Mouse (Mus musculus): ENCODE data around the gene Ccdc39.

DNA sequence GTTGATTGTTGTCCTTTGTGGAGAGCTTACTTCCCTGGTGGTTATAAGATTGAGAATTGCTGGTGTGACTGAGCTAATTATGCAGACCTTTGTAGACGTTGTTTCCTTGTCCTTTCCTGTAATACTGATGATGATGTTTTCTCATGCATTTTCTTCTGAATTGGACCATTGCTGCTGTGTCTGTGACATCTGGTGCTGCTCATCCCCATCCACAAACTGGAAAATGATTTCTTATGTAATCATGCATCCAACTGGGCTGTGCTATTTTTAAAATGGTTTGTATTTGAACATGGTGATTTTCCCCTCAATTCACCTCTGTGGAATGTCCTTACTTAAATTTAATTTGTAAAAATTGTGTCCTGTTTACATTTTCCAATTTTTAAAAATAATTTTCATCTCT, 37.0 kb downstream of the Ccdc39 start:
- TF ChIP-seq POLR2A (IDR thresholded peaks at IDR 0.05; ENCODE audit: borderline replicate concordance, low read depth, low read length) (no peak), CTCF (IDR thresholded peaks at IDR 0.05; ENCODE audit: low read depth, low read length) (no peak)
